Mouse (Mus musculus) ovary, postnatal 14 days (tissue): ENCODE measurements around the gene Sass6.
"Not testable (repeated sequence)": the region's sequence is repeated elsewhere in the genome, so short reads cannot be mapped to it uniquely, and the experiment has no call there.

Experiments used
- DNase-seq: peaks from one replicate; pipeline ENCODE4 v3.0.0; 2022; ENCODE audit warnings: low spot score

Gene Sass6

DNA sequence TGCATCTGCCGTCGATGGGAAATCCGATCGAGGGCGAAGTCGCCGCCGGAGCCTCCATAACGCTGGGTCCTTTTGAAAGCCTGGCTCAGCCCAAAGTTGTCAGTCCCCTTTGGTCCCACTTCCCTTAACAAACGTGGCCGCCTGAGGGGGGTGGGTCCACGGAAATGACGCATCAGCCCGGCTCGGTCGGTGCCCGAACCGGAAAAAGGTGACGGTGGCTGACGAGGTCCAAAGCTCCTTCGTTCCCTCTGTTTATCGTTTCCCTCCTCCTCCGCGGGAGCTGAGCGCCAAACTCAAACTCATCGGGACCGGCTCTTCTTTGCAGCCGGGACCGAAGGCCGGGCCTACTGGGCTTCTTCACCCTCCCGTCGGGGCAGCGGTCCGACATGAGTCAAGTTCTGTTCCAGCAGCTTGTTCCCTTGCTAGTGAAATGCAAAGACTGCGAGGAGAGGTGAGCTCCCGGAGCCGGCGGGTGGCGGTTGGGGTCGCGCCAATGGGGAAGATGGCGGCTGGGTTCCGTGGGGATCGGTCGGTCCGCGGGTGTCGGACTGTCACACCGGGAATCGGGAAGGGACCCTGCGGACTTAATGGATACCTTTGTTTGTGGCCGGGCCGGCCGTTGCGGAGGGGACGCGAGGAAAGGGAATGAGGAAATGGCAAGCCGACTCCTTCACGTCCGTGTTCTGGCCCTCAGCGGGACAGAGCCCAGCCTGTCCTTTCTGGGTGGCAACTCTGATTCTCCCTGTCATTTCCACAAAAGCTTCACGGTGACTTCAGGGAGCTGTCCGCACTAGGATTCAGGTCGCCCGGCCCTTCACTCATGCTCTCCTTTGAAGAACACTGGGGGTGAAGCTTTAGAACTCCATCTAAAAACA, at the start of gene Sass6:
Sass6 (plus strand) TSS at position 255 of the 875 bp plus-strand sequence.
- DNase-seq: peak; percentile 98

DNA sequence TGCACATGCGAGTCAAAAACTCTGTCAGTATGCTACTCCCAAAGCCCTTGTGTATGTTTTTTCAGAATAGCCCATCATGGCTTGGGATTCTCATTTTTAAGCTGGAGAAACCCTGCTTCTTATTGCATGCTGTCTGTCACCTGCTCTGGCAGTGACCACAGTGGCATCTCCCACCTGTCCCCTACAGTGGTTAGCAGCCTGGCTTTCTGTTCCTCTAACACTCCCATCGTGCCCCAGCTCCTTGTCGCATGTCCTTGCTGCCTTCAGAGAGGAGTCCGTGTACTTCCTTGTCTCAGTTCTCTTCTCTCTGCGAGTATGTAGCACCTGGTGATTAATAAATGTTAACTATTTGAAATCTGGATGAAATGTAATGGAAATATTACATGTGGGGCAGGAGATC, 47.4 kb upstream of the Sass6 start:
- no peak for DNase-seq

DNA sequence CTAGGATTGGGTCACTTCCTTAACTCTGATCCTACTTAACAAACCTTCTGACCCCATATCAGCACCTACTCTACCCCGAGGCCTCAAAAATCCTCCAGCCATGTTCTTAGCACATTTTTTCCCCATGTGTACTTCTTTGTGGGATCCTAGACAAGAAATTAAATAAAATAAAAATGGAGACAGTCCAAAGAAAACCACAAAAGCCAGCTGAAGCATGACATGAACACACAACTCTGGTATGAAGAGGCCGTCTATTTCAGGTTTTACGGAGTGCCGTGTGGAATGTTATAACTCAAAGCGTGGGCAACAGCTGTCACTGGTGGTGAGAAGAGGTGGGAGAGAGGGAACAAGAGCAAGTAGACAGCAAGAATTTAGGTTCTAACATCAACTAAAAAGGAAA, 43.4 kb upstream of the Sass6 start:
- DNase-seq: no peak

DNA sequence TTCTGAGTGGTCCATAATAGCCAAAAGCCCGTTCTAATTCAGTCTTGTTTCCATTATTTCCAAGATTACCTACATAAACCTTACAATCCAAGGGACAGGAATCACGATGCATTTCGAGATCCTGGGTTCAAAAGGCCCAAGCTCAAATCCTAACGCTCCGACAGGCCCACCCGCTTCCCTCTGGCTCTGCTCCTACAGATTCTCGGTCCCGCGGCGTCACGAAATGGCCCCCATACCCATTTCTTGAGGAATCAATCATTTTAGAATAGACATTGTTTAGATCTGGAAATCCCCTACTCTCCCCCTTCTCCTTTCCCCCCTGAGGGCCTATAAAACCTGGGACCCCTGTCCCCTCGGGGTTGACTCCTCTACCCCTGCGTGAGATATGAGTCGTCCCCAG, 33.5 kb upstream of the Sass6 start:
- DNase-seq: not testable (repeated sequence)

DNA sequence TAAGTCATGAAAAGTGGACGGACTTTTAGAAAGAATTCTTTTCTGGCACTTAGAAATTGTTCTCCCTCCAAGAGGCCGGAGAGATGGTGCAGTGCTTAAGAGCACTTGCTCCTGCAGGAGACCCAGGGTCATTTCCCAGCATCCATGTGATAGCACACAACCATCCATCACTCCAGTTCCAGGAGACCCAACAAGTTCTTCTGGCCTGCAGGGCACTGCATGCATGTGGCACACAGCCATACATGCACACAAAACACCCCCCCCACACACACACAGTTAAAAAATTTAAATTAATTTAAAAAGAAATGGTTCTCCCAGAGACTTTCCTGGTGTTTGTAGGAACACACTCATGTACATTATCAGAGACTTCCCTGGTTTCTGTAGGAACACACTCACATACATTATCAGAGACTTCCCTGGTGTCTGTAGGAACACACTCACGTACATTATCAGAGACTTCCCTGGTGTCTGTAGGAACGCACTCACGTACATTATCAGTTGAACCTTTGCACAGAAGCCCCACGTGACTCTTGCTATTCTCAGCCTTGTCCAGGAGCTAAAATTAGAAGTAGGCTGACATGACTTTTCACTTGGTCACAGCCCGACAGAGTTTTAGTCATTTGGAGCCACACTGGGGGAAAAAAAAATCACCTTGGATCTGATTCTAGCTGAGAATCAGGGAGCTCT, 32.2 kb upstream of the Sass6 start, which contains the start of gene Lrrc39:
Lrrc39 (plus strand) TSS at position 566 of the 687 bp plus-strand sequence.
- no peak for DNase-seq

DNA sequence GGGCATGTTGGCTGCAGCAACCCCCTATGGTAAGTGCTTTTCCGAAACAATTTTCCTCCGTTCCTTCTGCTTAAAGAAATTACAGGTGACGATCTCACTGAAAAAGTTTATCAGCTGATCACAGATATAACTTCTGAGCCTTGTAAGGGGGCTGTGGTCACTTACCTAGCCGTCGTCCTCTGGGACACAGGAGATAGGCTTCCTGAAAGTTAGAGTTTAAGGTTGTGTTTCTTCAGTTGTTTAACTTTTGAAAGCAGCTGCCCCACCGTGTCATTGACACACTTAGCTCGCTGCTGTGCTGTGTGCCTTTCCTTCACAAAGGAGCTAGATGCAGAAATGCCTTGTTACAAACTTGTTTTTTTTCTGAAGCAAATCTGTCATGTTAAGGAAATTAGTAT, 31.7 kb upstream of the Sass6 start:
- DNase-seq: no peak

DNA sequence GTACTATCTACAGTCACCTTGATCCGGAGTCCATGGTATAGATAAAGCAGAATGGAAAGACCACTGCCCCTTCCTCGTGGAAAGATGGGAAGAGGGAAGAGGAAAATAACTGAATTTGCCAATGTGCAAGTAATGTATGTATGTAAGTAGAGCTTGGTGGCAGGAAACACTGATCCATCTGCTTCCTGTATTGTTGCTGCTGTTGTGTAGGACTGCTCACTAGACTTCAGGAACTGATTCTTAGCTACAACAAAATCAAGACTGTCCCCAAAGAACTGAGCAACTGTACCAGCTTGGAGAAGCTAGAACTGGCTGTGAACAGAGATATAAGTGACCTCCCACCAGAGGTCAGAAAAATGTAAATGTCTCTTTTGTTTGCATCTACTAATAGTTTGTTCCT, 24.2 kb upstream of the Sass6 start:
- no peak for DNase-seq

DNA sequence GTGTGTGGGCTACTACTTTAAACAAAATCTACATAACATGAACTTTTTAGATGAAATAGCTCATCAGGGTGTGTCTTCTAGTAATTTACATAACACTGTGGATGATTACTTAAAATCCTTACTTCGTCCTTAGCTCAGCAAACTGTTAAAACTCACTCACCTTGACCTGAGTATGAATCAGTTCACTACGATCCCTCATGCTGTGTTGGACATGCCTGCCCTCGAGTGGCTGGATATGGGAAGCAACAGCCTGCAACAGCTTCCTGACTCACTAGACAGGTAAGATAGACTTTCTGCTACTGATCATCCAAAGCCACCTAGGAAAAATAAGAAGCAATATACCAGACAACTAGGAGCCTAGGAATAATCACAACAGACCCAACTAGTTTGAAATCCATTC, 17.5 kb upstream of the Sass6 start:
- no peak for DNase-seq

DNA sequence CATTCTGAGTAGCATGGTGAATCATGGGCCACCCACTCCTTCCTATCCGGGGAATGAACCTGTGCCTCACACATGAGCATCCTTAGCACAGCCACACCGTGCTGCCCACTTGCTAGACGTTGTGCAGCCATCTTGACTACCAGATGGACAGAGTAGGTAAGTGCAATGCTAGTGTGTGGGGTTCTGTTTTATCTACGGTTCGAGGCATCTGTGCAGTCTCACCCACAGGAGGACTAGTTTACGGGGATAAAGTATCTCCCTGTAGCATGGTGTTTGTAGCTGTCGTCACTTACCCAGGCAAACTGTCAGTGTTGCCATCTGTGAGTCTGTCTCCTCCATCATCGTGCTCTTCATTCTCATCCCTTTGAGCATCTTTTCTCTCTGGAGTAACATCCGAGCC, 12.6 kb upstream of the Sass6 start:
- no peak for DNase-seq

DNA sequence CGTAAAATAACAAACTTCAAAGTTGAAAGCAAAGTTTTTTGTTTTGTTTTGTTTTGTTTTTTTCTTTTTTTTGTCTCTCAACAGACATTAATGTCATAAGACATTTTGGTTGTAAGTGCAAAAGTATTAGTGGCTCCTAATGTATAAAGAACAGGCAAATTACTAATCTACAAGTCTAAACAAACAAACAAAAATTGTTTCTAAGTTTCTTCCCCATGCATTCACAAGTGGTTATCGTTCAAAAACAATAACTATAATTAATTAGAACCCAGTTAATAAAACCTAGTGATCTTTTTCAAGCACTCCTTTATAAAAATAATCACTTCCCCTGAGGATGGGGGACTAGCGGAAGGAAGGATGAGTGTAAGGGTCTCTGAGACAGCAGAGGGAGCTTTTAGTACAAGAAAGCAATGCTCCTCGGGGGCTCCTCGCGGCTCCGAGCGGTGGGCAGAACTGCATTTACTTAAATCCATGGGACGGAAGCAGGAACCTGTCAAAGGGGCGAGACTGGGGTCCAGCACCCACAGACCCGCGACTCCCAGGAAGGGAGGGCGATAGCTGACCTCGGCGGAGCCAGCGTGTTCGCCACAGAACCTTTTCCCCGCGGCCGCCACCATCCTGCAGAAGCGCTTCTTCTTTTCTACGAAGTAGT, 580 bp upstream of the Sass6 start:
- DNase-seq: peak; percentile 45

DNA sequence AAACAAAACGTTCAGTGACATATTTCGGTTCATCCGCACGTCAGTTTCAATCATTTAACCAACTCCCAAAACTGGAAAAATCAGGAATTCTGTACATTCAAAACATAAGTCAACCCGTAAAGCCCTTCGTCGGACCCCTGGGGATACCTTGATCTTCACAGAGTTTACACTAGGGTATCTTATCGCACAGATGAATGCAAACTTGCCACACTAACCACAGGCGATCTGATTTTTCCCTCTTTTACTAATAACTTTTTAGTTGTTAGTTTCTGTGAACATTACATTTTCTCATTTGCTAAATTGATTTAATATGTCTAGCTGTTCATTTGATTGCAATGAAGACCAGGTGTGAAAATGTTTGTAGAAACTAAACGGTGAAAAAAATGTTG, 815 bp downstream of the Sass6 start:
- no peak for DNase-seq

DNA sequence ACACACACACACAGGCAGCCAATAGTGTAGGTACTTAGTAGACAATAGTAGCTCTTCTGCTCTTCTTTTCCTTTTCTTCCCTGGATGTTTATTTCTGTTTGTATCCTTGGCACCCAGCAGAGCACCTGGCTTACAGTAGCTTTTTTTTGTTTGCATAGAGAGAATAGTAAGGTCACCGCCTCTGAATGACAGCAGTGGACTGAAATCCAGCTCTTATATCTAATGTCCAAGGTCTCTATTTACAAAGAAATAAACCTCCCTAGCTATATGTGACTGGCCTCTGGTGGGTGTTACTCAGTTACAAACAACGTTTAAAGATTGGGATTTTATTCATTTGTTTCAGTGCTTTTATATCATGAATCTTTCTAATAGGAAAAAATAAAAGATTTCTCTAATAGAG, 4.9 kb downstream of the Sass6 start:
- DNase-seq: no peak

DNA sequence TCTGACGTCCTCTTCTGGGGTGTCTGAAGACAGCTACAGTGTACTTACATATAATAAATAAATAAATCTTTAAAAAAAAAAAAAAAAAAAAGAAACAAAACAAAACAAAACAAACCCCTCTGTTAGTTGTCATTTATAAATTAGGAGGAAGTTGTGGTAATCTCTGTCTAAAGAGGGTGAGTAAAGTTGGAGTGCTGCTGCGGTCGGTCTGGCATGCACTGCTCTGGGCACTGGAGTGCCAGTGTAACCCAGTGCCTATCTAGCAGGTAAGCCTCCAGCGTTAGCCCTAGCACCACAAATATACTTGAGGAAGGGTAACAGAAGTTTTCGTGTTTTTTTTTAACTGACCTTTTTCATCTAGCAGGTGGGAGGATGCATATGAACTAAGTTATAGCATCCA, 6.2 kb downstream of the Sass6 start:
- DNase-seq: no peak

DNA sequence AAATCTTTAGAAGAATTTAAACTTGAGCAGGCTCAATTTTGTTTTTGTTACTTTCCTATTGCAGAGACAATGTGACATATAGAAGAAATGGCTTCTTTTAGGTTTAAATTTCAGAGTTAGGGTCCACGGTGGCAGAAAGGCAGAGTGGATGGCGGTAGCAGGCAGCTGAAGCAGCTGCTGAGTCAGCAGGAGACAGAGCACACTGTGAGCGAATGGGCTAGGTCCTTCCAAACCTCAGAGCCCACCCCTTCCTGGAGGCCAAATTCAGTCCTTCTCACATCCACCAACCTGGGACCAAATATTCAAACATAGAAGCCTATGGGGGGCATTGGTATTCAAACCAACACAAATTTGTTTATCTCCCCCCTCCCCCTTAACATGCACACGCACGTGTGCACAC, 7.0 kb downstream of the Sass6 start:
- DNase-seq: no peak

DNA sequence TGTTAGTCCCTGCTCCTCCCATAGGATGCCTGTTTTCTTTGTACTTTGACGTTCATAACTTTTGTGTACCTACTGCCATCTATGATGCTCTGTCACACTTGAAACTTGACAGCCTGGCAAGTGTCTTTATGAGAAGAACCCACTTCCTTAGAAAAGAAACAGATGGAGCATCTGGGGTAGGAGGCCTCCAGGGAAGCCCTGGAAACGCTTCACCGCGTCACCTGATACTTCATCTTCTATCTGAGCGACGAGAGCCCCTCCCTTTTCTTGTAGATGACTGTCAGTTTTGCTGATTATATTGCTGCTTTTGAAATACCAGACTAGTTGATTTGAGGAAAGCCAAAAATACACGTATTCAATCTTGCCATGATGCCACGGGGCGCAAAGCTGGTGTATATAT, 9.8 kb downstream of the Sass6 start:
- no peak for DNase-seq

DNA sequence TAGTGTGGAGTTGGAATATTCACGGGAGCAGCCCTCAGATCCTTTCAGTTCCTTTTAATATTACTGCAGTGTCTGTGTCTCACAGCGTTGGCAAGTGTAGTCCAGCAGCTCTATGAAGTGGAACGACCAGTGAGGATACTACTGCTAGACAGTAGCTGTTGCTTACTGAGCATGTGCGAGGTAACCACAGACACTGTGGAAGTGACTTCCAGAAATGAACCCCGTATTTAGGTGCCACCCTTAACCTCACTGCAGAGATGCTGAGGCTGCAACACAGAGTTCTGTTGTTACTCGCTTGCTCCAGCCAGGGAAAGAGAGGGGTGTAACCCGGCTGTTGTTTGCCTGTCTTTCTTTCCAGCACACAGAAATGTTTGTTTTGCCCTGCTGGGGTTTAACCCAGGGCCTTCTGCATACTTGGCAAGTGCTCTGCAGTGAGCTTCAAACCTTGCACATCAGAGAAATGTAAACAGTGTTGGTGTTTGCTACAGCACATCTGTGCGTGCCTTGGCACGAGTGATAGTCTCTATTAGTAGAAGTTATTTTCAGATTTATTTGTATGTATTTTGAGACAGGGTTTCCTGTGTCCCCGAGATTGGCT, 19.6 kb downstream of the Sass6 start, which contains the start of gene Trmt13:
Trmt13 (minus strand) TSS at position 293 of the 598 bp plus-strand sequence.
- no peak for DNase-seq

DNA sequence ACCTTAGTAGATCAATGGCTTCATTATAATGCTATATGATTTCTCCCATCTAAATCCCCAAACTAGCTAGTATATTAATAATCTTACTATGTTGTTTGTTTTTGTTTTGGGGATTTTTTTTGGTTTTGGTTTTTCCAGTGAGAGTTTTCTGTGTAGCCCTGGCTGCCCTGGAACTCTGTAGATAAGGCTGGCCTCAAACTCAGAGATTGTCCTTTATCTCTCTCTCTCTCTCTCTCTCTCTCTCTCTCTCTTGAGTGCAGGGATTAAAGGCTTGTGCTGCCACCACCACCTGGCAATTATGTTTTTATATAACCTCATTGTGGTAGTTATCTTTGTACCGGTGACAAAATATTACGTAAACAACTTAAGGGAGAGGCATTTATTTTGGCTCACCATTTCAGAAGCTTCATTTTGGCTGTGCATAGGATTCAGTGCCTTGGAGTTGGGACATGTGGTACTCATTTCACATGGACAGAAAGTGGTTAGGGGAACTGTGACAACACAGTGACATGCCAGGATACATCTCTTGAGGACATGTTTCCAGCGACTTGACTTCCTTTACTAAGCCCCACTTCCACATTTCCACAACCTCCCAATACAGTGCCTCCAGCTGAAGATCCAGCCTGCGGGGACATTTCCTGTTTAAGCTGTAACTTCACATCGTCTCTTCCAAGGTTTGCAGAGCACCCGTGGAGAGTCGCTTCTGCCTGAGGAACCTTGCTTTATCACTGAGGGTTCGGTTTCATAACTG, 20.7 kb downstream of the Sass6 start:
- no peak for DNase-seq

DNA sequence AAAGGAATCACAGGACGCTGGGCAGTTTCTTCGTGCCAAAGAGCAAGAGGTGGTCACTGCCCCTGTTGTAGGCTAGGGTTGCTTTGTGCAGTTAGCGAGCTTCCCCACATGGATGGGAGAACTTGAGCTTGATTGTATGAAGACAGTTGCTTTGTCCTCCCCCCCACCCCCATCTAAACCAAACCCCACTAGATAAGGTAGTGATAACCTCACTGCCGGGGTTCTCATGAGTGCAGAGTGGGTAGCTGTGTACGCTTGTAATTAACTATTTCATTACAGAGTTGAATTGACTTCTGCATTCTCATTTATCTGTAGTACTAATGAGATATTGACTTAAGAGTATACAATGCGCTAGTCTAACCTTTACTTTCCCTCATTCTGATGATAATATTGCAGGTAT, 24.1 kb downstream of the Sass6 start:
- DNase-seq: no peak

DNA sequence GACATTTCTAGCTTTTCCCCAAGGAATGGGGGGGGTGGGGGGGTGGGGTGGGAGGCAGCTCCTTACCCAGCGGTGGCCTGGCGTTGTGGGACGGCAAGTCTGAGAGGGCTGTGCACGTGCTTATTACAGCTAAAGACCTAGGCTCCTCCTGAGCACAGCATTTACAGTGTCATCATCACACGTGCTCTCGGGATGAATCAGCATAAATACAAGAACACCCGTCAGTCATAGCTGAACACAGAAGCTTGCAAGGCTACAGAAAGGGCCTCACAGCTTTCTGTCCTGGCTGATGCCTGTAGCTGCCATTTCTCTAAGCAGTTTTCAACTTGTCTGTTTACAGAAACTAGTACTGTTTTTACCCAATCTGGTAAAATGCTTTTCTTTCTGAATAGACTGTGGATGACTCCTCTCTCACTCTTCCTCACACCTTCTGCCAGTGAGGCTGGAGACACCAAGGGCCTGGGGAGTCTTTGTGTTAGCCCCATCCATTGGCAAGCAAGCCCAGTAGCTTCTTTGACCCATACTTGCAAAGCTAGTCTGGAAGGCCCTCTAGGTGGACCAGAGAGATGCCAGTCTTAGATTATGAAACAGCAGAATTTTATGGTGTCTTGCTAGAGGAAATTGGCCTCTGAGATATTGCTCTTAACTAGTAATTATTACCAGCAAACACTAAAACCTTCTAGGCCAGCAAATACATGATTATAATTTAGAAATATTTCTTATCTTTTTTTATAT, 26.0 kb downstream of the Sass6 start:
- no peak for DNase-seq

DNA sequence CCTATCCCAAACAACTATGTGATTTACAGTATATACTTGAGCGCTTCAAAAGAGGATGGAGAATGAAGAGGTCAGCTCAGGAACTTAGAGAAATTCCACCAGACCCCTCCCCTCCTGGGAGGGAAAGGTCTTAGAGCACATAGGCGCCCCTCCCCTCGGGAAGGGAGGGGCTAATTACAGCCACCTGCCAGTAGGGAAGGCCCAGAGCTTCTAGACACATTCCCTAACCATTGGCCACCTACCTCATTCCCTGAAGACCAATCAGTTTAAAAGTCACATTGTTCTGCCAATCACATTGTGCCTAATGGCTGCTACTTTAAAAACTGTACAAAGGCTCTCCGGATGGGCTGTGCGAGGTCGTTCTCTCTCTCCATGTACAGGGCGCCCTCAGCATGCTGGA, 27.9 kb downstream of the Sass6 start:
- no peak for DNase-seq

DNA sequence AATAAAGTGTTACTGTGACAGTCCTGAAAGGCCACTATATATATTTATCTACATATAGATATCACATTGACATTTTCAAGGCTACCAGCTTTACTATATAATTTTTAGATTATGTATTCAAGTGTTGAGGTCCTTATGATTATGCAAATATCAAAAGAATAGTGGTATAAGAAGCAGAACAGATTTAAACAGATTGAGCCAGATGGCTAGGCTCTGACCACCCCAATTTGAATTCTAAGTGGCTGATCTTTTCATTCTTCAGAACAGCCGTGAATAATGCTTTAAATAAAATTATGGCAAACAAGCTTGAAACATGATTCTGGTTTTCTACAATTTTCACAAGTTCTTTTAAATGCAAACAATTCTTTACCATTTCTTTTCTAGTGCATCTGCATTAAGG, 36.7 kb downstream of the Sass6 start:
- no peak for DNase-seq
